Mouse (Mus musculus) natural killer cell, adult 2 months (primary cell): Measurements from ENCODE around the gene Bpnt1.
A peak's percentile ranks its signal among the peaks of the same experiment; 100 is the strongest.
"Not testable (repeated sequence)": the region's sequence is repeated elsewhere in the genome, so short reads cannot be mapped to it uniquely, and the experiment has no call there.

Experiments used
- DNase-seq, 2 experiments: peaks; one replicate each; pipeline ENCODE4 v3.0.0; 2022; ENCODE audit warnings: low spot score in 2 of 2

Bpnt1 gene

DNA sequence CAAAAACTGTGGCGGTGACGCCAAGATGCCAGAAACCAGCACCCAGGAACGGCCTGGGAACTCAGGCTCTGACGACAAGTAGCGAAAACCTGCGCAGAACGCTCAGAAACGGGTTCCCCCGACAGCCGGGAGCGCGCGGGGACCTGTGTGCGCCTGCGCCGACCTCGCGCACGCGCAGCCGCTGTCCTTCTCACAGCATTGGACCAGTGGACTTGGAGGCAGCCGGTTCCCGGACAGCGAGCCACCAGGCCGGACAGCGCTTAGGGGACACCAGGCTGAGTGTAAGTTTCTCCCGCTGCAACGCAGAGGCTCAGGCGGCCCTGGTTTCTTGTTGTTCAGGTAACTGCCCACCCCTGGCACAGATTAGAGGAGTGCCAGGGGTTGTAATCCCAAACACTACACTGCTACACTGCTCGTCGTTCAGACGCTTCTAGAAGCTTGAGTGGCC is at the start of gene Bpnt1:
TSS of gene Bpnt1 (plus strand) at position 167 of the 448 bp plus-strand sequence.
- peak; percentile 74 to 78 for DNase-seq

DNA sequence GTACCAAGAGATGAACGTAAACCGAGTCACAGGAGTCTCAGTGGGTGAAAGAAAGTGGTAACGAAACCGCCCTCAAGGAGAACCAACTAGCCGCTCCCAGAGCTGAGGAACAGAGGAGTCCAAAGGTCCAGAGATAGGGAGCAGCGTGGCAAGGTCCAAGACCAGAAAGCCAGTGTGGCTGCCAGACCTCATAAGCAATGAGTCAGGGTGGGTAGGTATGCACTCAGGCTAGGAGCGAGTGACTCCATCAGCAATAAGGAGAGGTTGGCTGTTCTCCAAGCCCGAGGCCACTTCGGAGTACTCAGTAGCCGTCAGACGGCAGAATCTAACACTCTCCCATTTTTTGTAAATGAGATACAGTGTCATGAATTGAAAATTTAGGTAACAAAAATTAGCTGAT is 49.1 kb upstream of the Bpnt1 start:
- DNase-seq: no peak

- no peak for DNase-seq
Measured at GRCm38 (mm10) chr1:185283247-185283646, 48.7 kb upstream of the Bpnt1 start.

DNA sequence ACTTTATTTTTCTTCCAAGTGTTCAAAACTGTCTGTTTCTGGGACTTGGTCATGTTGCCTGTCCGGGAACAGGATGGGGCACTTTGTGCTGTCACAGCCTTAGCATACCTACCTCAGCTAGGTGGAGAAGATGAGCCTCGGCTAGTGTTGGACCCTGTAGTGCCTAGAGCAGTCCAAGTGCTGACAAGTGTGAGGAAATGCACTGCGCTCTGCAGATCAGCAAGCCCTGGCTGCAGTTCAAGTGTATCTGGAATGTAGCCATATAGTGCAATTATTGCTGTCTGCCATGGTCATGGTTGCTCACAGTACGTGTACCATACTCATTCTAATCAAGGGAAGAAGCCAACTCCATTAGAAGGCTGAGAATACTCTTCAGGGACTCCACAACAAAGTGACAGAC is 47.2 kb upstream of the Bpnt1 start:
- DNase-seq: no peak

DNA sequence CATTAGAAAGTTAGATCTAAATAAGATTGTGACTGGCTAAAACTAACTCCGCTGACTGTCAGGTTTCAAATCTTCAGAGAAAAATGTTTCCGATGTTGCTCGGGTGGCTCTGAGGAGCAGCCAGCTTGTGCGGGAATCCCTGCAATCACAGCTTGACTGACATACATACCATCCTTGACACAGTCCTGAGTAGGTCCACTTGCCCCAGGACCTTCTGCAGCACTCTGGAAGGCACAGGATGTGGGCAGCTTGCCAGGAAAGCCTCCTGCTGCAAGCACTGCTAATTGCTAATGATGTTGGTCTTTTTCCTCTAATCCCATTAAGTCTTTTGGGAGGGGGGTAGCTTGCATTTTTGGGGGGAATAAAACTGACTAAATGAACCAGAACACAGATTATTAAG is 46.8 kb upstream of the Bpnt1 start:
- DNase-seq: no peak

DNA sequence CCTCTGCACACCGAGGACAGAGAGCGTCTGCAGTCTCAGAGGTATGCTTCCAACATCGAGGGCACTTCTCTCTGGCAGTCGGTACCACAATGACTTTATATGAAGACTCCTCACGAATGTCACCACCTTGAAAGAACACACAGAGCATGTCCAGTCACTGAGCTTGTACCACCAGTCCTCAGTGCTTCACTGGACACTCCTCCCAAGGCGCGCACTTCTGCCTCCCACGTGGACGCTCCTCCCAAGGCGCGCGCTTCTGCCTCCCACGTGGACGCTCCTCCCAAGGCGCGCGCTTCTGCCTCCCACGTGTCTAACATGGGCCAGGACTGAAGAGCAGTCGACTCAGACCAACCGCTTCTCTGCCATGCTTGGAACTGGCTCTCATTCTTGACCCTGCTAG is 44.9 kb upstream of the Bpnt1 start:
- no peak for DNase-seq

DNA sequence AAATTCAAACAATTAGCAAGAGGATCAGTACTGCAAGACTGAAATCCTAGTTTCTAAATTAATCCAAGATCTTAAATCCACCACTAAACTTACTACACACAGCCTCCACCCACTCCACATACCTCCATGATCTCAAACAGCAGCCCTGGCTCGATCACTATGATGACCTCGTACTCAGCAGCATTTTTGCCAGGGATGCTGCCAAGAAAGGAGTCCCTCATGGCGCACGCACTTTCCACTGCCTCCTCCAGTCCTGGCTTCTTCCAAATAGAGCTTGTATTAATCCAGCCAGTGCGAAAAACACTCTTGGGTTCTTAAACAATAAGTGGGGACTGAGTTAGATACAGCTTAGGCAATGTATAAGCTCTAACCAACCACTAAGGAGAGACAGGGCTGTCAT is 42.7 kb upstream of the Bpnt1 start:
- no peak for DNase-seq

GRCm38 (mm10) chr1:185291336-185291735 is 40.6 kb upstream of the Bpnt1 start:
- DNase-seq: no peak

- DNase-seq: no peak
Measured at GRCm38 (mm10) chr1:185292646-185293360, 39.1 kb upstream of the Bpnt1 start.

GRCm38 (mm10) chr1:185296850-185297249 is 35.1 kb upstream of the Bpnt1 start:
- DNase-seq: no peak

GRCm38 (mm10) chr1:185298496-185298895 is 33.5 kb upstream of the Bpnt1 start:
- no peak for DNase-seq

GRCm38 (mm10) chr1:185302816-185303215 is 29.1 kb upstream of the Bpnt1 start:
- no peak for DNase-seq

DNA sequence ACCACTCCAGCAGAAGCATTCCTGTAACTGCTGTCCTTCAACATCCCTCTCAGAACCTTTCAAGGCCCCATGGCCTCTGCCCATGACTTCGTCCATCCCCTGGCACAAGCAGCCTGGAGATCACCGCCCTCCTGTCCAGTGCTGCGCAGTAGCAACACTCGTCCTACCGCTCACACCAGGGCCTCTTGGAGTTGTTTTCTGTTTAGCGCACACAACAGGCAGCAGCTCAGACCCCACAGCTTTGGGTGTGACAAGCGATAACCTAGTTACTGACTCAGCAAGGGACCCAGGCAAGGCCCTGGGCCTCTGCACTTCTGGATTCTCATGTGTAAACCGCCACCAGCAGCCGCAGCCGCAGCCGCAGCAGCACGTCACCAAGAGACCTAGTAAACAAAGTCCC is 25.1 kb upstream of the Bpnt1 start:
- DNase-seq: no peak

DNA sequence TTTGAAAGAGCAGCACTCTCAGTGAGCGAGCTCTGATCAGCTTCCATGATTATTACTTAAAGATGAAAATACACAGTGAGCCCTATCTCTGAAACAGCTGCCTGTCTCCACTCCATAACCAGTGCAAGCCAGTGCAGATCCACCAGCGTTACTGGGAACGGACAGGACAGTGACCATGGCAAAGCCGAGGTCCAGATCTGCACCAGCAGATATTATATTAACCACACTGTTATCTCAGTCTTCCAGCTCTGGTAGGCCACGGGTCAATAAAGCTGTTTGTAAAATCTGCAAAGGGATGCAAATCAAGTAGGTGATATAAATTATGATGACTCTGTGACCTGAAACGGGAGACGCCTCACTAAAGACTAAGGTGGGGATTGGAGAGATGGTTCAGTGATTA is 24.3 kb upstream of the Bpnt1 start:
- DNase-seq: no peak

DNA sequence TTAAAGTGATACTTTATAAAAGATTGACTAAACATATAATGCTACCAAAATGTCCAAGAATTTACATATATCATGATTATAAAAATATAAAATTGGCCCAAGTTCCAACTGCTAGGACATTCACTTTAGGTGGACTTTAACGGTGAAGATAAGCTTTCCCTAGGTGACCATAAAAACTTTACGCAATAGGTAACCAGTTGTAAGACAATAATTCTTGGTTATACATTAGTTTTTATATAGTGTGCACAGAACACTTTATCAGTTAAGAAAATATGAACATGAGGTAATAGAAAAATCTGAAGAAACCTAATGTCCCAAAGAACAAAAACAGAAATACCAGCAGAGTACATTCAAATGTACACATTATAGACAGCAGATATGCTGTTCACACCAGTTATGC is 23.6 kb upstream of the Bpnt1 start:
- no peak for DNase-seq

DNA sequence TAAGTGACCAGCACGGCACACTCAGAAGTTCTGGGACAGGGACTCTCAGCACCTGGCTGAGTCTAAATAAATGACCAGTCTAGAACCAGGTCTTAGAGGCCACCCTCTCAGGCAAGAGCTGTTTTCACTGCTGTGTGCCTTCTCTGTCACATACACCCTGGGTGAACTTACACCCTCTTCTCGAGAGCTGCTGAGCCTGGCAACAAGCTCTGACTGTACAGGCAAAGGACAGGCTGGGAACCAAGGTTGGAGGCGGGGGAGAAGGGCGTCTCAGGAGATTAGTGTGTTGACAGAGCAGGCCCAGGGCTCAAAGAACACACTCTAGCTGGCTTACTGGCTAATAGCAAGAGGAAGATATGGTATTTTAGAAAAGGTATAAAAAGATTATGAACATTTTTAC is 23.0 kb upstream of the Bpnt1 start:
- DNase-seq: no peak

GRCm38 (mm10) chr1:185311949-185312348 is 20.0 kb upstream of the Bpnt1 start:
- DNase-seq: no peak

GRCm38 (mm10) chr1:185314546-185314945 is 17.4 kb upstream of the Bpnt1 start:
- no peak for DNase-seq

DNA sequence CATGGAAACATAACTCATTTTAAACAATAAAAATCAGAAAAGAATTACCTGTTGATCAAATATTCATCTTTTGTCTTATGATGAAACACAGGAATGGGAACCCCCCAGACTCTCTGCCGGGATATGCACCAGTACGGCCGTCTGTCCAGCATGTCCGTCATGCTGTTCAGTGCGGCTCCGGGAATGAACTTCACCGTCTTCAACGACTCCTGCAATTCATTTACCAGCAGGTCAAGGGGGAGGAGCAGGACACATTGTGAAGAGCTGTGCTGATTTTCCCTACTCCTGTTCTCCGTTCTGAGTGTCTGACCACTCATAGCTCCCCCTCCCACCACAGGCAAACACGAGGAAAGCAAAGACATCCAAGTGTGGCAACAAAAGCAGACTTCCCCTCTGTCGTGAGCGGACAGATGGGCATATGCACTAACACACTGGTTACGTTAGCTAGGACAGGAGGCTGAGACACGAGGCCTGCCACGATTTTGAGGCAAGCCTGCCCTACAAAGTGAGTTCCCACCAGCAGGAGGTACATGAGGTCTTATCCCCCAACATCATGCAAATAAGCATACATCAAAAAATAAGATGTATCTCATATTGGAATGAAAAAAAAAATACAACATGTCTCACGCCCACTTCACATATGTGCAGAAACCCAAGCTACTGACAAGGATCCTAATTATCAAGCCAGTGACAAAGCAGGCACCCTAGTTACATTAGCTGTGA is 15.9 kb upstream of the Bpnt1 start:
- DNase-seq: no peak

- DNase-seq: not testable (repeated sequence)
Measured at GRCm38 (mm10) chr1:185327754-185328345, 4.1 kb upstream of the Bpnt1 start.

GRCm38 (mm10) chr1:185328721-185329610 is 3.0 kb upstream of the Bpnt1 start, which contains the start of gene Iars2:
Iars2 (minus strand) TSS chr1:185329396.
- DNase-seq: peak; percentile 87 to 91

DNA sequence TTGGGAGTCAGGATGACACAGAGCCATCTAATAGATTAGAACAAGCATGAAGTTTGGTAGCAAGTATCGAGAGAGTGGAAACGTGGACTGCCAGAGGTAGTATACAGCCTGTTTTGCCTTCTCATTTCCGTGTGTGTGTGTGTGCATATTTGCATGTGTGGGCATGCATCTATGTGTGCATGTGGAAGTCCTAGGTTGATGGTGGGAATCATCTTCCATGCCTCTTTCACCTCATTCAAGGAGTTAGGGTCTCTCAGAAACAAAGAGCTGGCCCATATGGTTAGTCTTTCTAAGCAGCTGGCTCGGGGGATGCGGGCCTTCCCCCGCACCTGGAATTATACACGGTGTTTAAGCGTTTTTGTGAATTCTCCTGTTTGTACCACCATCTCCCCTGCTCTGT is 2.1 kb upstream of the Bpnt1 start:
- no peak for DNase-seq
